Mouse (Mus musculus) cerebellum, adult (tissue): ENCODE results near the gene Rasip1.

Experiments used
- ATAC-seq: cut with Nextera tagmentation; 2 replicates; pipeline ENCODE4 v1.9.2; 2017; ENCODE audit warnings: mild to moderate bottlenecking, moderate library complexity, mixed read lengths; ENCODE audit not compliant: insufficient number of reproducible peaks, low FRiP score, low TSS enrichment

Gene Rasip1

GRCm38 (mm10) chr7:45623507-45623906 lies 3.8 kb upstream of the Rasip1 start:
- ATAC-seq = no peak

GRCm38 (mm10) chr7:45624718-45625117 lies 2.6 kb upstream of the Rasip1 start:
- no peak for ATAC-seq

GRCm38 (mm10) chr7:45625481-45625880 lies 1.8 kb upstream of the Rasip1 start:
- no peak for ATAC-seq

GRCm38 (mm10) chr7:45626571-45627076 lies 664 bp upstream of the Rasip1 start:
- no peak for ATAC-seq

GRCm38 (mm10) chr7:45628364-45629294 lies 1.3 kb downstream of the Rasip1 start:
- ATAC-seq = peak; percentile 81; the same call in 1 of the 2 replicates

- ATAC-seq = no peak
These were observed 3.0 kb downstream of the Rasip1 start for GRCm38 (mm10) chr7:45630064-45630907.

- ATAC-seq = 0 out of 2 replicates have a peak, but pooled peaks have one; percentile 32
These were observed 5.2 kb downstream of the Rasip1 start for GRCm38 (mm10) chr7:45632499-45632898.

GRCm38 (mm10) chr7:45634946-45635681 lies 7.8 kb downstream of the Rasip1 start:
- no peak for ATAC-seq

GRCm38 (mm10) chr7:45635711-45636688 lies 8.7 kb downstream of the Rasip1 start:
- ATAC-seq = no peak

GRCm38 (mm10) chr7:45637710-45638109 lies 10.4 kb downstream of the Rasip1 start:
- no peak for ATAC-seq

GRCm38 (mm10) chr7:45638623-45639401 lies 11.5 kb downstream of the Rasip1 start:
- ATAC-seq = peak; percentile 80

- no peak for ATAC-seq
These were observed 12.3 kb downstream of the Rasip1 start, which contains the start of gene Mamstr for GRCm38 (mm10) chr7:45639561-45640027. TSS of gene Mamstr (plus strand) at chr7:45639977.

- no peak for ATAC-seq
These were observed 13.1 kb downstream of the Rasip1 start for GRCm38 (mm10) chr7:45640191-45640957.

- no peak for ATAC-seq
These were observed 14.2 kb downstream of the Rasip1 start for GRCm38 (mm10) chr7:45641391-45642040.

- ATAC-seq = no peak
These were observed 14.8 kb downstream of the Rasip1 start for GRCm38 (mm10) chr7:45642083-45642482.

GRCm38 (mm10) chr7:45642503-45643255 lies 15.4 kb downstream of the Rasip1 start:
- no peak for ATAC-seq
